Mouse (Mus musculus) MEL-GATA-1-ER (cell line): ENCODE data around the gene Wdr75.

Experiments
- DNase-seq: peaks from one replicate; pipeline ENCODE4 v3.0.0-alpha.2; 2012; ENCODE audit warnings: low read depth; ENCODE audit errors: extremely low read depth

The Wdr75 gene

DNA sequence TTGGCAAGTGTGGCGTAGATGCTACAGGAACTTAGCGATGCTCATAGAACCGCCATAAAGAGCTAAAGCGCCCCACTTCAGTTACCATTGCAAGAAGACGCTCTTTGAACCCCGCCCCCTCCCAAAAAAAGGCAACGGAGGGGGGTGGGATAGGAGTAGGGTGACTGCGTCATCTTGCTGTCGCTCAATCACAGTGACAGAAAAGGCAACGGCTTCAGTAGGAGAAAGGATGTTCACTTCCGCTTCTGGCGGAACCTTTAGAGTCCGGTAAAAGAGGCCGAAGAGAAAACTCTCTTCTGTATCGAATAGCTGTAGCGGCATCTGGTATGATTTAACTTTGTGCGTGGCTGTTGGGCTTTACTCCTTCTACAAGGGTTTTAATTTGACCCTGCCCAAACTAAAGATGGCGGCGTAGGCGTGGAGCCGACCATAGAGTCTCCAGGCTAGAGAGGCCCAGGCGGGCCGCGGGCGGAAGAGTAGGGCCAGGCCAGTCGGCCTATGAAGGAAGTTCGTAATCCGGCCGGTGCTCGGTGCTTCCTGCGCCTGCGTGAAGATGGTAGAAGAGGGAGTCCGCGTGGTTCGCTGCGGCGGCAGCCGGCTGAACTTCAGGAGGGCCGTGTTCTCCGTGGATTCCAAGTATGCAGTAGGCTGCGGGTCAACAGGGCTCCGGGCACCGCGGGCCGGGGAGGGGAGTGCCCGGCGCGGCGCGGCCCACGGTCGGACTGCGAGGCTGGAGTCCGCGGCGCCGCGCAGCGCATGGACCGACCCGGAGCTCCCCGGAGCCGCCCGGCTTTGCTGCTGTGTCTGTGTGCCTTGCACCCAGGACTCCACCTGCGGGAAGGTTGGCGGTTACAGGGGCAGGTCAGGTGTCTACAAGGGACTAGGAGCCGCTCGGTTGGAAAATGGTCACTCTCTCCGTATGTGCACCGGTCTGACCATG, at the start of gene Wdr75:
Gene Wdr75 (plus strand): TSS at position 198 of the 940 bp plus-strand sequence.
- peak; percentile 82 for DNase-seq

DNA sequence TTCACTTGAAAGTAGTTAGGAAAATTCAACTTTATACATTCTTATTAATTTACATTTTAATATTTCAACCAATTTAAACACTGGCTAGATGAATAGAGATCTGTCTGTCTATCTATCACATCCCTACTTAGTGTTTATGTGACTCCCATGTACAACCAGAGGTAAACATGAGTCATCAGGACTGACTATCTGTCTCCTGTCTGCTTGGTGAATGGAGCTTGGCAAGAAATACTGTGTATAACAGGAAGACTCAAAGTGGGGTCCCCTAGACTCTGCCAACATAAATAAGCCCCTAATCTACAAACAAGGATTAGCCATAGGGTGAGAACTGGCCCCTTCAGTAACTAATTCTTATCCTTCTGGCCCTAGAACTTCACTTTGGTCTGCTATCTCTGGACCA, 39.1 kb upstream of the Wdr75 start:
- DNase-seq: no peak

DNA sequence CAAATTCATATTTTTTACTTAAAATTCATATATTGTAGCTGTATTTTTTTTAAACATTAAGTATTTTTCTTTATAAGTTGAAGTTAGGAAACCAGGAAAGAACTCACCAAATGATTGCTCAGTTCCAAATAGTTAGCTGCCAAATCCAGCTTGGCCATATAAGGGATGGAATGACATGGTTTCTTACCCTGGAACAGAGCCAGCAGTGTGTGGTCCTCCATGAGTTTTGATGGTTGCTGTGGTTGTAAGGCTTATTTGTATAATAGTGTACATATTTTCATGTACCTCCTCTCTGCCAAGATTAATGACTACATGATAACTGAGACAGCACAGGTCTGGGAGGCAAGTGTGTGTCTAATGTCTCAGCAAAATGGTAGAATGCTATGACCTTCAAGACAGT, 38.3 kb upstream of the Wdr75 start:
- no peak for DNase-seq

GRCm38 (mm10) chr1:45758011-45758410, 37.0 kb upstream of the Wdr75 start:
- DNase-seq: no peak

DNA sequence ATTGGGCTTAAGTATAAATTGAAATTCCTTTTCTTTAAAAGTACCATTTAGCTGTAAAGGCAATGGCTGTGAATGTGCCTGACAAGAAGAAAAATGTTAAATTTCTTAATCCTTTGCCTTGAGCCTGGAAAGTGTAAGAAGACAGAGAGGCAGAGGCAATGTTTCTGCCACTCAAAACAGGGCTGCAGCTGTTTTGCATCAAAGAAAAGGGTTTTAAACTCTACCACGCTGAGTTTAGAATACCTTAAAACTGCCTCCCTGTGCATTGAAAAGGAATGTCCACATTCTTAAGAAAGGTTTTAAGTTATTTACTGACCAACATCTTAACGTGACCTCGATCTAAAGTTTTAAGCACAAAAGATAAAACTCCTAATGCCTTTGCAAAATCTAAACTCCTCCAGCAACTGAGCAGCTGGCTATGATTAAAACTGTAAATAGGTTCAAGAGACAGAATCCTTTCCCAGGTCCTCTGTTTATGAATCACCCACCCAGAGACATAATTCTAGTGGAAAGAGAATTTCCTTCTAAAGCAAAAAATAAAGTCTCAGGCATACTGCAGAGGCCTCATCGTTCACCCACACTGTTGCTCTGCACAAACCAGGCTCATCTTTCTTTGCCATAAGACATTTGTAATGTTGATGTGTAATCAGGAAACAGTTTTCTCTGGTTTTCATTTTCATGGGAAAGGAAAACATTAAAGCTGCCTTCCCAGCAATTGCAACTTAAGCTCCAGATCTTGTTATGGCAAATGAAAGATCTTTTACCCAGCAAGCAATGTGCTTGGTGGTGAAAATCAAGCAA, 34.1 kb upstream of the Wdr75 start:
- DNase-seq: no peak

DNA sequence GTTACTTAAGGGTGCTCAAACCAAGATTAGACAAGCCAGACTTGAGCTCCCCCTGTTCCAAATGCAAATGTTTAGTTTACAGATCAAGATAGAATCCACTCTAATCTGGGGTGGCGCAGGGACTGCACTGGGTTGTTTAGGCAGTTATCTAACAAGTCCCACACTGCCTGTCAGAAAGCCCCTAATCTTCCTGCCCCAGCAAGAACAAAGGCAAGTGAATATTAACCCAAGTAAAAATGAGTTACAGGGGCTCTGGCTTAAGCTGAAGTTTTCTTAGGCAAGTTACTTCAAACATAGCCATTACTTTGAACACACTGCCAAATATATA, 33.5 kb upstream of the Wdr75 start:
- DNase-seq: no peak

DNA sequence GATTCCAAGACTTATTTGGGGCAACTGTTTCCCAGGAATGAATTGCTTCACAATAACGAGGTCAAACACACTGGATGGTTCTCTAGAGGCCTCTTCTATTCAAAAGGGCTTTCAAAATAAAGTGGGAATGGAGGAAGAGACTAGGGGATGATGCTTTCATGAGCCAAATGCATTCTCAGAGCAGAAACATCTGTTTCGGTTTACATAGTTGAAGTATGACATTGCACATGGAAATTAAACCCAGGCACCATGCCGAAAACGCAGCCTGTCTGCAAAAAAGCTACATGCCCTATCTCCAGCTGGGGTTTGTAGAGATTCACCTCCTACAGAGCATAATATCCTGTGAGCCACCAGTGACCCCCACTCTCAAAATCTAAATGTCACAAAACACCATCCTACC, 29.3 kb upstream of the Wdr75 start:
- no peak for DNase-seq

DNA sequence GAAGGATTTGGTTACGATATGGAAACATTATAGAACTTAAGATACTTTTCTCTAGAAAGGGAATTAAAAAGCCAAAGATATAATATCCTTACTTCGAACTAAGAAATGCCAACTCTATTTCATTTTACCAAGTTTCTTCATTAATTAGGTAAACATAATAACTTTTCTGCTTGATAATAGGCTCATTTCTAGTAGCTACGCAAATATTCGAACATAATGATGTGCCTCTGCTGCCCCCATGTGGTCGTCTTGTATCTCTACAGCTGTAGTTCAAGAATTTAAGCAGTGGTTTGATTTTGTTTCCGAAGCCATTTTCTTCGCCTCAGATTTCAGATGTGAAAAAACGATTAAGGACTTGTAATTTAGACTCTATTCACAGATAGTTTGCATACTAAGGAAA, 28.8 kb upstream of the Wdr75 start:
- DNase-seq: peak; percentile 28

- no peak for DNase-seq
Observed at GRCm38 (mm10) chr1:45767533-45767932, 27.4 kb upstream of the Wdr75 start.

DNA sequence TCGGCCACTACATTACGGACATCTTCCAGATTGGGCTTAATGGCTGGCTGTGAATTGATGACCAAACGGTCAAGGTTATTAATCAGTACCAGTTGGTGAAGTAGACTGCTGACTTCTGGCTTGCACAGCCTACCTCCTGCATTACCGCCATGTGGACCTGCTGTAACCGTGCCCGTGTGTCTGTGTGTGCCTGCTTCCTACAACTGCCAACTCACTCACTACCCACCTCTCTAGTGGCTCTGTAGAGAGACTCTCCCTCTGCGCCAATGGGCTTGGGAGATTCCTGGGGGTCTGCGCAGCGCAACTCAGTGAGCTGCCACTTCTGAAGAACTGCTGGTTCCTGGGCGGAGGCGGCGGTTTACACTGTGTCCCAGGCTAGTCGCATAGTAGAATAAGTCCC, 25.6 kb upstream of the Wdr75 start:
- DNase-seq: no peak

- no peak for DNase-seq
Observed at GRCm38 (mm10) chr1:45770051-45770450, 24.9 kb upstream of the Wdr75 start.

DNA sequence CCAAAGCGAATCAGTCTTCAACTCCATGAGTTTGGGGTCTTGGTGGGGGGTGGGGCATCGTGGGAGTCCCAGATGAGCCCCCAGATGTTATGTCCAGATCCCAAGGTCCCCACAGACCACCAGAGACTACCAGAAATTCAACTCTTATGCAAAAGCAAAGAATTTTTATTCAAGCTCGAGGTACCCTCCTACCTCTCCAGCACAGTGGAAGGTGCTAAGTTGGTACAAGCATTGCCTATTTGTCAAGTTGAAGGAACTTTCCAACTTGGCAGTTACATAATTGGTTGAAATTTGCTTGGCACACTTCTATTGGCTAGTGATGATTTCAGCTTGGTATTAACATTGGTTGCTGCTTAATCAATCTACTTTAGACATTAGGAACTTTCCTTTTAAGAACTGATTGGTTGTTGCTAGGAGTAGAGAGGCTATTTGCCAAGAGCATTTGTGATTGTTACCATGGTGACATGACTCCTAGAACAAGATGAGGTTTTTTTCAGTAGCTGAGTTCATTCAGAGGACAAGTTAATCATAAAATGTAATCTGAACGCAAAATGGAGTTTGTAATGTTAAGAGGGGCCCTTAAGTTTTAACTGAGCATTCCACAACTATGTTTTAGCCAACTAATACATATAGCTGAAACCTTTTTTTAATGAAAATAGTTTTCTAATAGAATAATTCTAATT, 14.2 kb upstream of the Wdr75 start:
- no peak for DNase-seq

DNA sequence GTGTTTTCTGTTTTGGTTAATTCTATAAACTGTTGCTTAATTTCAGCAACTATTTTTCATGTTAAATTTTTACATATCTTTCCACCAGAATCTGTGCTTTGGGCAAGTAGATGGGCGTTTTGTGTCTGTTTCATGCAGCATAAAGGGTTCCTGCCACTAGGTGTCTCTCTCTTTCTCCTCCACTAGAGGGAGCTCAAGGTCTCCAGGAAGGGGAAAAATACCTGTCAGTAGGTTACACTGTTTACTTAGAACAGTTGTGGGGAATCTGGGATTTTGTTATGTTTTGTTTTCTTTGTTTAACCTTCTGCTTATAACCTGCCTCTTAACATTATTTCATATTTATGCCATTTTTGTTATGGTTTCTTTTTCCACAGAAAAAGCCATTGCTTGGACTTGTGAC, 21.9 kb downstream of the Wdr75 start:
- DNase-seq: peak; percentile 26

- DNase-seq: no peak
Observed at GRCm38 (mm10) chr1:45818564-45818963, 23.6 kb downstream of the Wdr75 start.

DNA sequence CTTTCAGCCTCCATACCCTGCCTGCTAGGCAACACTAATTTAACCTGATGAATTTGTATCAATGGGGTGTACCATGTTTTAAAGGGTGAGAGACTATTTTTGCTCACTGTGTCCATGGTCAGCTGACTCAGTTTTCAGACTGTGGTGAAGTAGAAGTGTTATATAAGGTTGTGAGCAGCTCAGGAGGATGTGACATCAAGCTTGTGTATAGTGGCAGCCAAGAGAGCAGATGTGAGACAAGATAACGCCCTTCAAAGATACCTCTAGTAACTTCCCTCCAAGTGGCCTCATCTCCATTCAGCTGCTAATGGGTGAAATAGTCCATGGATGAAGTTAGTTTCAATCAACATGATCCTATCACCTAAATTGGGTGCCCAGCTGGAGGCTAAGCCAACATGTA, 29.5 kb downstream of the Wdr75 start:
- no peak for DNase-seq

- peak; percentile 50 for DNase-seq
Observed at GRCm38 (mm10) chr1:45825140-45825539, 30.2 kb downstream of the Wdr75 start.

- DNase-seq: no peak
Observed at GRCm38 (mm10) chr1:45825630-45826029, 30.7 kb downstream of the Wdr75 start.

- no peak for DNase-seq
Observed at GRCm38 (mm10) chr1:45826148-45826547, 31.2 kb downstream of the Wdr75 start.

- no peak for DNase-seq
Observed at GRCm38 (mm10) chr1:45826796-45827195, 31.8 kb downstream of the Wdr75 start.

- DNase-seq: no peak
Observed at GRCm38 (mm10) chr1:45830453-45831206, 35.7 kb downstream of the Wdr75 start.

GRCm38 (mm10) chr1:45835362-45836063, 40.5 kb downstream of the Wdr75 start:
- no peak for DNase-seq
